Mouse (Mus musculus) right cerebral cortex, postnatal 25 days (tissue): ENCODE data around the gene Bicc1.

Source experiments
- DNase-seq: peaks from one replicate; pipeline ENCODE4 v3.0.0; 2022

Bicc1 gene

DNA sequence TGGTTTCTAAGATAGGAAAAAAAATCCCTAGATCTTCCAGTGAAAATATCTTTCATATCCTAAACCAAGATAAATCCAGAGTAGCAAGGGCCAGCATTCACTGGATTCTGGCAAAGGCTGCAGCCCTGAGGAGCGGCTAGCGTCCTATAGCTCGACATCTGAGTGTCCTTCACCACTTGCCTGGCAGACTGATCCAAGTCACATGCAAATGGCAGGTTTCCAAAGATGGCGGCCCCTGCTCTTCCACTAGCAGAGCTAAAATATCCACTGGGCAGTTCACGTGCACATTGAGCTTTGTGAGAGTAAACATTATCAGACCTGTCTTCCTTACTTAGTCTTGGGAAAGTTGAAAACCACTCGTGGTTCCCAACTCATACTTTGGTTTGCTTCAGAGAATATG lies 222.1 kb downstream of the Bicc1 start:
- no peak for DNase-seq

- no peak for DNase-seq
These were observed 223.5 kb downstream of the Bicc1 start for GRCm38 (mm10) chr10:70936008-70936407.

DNA sequence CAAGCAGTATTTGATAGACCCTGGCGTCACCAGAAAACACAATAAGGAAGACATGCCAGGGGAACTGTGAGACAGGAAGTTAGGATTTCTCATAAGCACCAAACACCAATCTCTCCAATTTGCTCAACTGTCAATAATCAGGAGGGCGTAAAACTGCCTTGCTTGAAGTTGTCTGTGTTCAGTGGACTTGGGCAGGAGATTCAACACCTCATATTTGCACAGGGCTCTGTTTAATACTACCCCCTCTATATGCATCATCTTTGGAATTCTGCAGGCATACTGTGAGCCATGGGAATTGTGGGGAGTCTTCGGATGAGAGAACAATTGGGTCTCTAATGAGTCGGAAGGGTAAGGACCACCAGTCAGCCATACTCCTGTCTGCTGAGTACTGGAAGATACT lies 233.4 kb downstream of the Bicc1 start:
- DNase-seq: no peak

DNA sequence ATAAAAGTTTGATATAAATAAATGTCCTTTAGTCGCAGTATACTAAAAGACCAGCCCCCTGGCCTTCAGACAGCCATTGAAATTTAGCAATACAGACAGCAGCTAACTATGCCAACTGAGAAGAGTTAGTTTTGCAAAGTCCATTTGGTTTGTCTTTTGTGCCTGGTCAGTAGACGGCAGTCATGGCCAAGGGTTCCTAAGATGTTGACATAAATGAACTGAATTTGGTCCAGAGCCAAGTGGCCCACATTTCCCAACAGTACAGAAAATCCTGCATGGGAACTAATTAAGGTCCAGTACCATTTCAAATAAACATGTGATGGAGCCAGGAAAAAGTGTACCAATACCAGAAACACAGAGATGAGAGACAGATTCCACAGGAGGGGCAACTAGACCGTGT lies 235.2 kb downstream of the Bicc1 start:
- no peak for DNase-seq

DNA sequence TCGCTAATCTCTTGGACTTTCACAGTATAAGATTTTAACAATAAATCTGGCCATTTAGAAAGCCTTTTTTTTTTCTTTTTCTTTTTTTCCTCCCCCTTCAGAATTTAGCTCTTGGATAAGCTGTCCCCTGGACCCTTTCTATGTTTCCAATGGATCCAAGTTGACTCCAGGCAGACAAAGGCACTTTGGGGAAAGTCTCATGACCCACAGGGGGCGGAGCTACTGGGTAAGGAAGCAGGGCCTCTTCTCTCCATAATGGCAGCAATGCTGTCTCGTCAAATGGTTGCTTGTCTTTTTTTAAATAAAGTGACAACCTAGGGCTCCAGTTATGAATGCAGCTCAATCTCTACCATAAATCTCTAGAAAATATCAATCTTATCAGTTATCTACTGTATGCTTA lies 235.6 kb downstream of the Bicc1 start:
- DNase-seq: no peak

GRCm38 (mm10) chr10:70921481-70921880 lies 238.0 kb downstream of the Bicc1 start:
- DNase-seq: no peak

DNA sequence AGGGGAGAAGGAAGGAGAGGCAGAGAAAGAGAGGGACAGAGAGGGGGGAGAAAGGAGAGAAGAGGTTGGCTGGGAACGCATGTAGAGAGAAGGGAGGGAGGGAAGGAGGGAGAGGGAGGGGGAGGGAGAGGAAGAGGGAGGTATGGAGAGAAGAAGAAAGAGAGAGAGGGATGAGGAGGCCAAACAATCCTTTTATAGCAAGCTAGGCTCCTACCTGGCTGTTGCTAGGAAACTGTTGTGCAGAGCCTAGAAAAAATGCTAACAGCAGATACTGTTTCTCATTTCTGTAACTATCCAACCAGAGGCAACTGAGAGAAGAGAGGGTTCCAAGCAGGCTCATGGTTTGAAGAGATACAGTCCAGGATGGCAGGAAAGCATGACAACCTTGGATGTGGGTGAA lies 239.6 kb downstream of the Bicc1 start:
- peak; percentile 8 for DNase-seq

DNA sequence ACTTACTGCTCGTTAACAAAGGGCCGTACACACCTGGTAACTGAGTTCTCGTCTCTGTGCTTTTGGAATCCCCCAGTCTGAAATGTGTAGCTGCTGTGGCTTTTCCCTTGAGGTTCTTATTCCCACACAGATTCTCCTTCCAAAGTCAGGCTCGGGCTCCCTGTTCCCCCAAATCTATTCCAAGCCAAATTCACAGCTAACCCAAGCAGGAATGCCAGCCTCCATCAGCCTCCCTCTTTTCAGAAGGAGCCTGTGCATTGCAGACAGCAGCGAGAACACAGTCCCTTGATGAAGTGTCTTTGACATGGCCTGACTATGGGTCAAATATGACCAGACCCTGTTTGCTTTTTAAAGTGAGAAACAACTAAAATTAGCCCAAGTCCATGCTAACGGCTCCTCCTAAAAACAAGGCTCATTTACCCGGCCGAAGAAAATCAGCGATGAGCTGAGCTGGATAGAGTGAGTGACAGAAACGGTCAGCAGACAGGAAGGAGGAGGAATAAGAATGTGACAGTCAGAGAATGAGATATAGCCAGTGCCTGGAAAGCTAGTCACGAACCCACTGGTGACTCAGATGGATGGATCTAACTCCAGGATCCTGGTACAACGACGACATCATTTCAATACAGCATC lies 240.4 kb downstream of the Bicc1 start:
- peak; percentile 8 for DNase-seq

DNA sequence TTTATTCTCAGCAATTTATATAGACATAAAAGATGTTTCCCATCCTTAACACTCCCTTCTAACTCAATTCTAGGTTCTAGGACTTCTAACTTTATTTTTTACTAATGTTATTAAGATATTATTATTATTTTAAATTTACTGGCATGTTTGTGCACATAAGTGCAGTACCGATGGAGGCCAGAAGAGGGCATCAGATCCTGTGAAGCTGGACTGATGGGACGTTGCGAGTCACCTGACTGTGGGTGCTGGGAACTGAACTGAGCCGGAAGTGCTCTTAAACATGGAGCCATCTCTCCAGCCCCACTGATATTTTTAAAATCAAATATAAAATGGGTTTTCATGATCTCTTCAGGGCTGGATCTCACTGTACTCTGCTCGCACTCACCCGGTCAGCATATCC lies 242.8 kb downstream of the Bicc1 start:
- DNase-seq: no peak

DNA sequence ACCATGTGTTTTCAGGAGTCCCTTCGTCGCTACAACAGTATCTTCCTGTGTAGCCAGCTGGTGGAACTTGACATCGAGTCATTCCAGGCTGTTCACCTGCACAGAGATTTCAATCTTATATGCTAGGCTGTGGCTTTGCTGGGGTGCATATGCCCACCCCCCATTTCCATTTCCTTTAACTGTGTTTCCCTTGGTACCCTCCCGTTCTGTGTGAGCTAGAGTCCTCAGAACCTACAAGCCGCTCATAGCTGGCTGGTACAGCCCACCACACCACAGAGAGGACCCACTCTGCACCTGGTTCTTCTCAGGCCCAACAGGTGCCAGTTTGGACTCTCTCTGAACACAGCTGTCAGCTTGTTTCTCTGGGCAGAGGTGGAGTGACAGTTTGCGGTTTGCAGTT lies 244.4 kb downstream of the Bicc1 start:
- no peak for DNase-seq

DNA sequence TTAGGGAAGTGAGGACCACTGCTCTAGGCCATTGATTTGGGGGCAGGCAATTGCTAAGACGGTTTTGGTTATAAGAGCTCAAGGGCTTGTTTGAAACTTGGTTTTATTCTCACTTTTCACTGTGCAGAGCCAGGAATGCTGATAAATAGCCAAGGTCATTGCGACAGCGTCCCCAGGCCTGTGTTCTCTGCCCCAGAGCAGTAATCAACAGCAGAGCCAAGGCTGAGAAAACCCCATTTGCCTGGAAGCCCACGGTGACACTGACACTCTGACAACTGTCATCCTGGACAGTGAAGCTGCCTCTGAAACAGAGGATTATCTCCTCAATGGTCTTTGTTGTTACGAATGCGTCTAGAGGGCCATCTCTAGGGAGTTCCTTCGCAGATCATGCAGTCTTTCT lies 255.6 kb downstream of the Bicc1 start:
- no peak for DNase-seq

- DNase-seq: no peak
These were observed 256.6 kb downstream of the Bicc1 start for GRCm38 (mm10) chr10:70902751-70903485.

- DNase-seq: peak; percentile 32
These were observed 258.2 kb downstream of the Bicc1 start for GRCm38 (mm10) chr10:70901193-70901875.

GRCm38 (mm10) chr10:70895891-70896290 lies 263.6 kb downstream of the Bicc1 start:
- DNase-seq: no peak

GRCm38 (mm10) chr10:70878046-70878445 lies 281.5 kb downstream of the Bicc1 start:
- DNase-seq: no peak

DNA sequence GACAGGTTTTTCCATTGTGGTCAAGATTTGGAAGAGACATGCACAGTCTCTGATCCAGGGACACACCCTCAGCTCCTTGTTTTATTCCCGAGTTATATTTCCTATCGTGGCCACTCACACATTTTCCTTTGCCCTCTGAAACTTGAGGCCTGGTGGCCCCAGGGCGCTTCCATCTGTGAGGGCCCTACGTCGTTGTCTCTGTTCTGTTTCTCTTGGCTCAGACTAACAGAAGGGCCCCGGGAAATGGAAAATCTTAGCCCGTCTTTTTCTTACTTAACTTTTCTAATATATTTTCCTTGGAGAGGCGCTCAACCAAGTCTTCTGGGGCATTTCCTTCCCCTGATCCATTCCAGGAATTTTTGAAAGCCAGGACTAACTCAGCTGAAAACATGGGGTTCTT lies 281.9 kb downstream of the Bicc1 start:
- DNase-seq: no peak

DNA sequence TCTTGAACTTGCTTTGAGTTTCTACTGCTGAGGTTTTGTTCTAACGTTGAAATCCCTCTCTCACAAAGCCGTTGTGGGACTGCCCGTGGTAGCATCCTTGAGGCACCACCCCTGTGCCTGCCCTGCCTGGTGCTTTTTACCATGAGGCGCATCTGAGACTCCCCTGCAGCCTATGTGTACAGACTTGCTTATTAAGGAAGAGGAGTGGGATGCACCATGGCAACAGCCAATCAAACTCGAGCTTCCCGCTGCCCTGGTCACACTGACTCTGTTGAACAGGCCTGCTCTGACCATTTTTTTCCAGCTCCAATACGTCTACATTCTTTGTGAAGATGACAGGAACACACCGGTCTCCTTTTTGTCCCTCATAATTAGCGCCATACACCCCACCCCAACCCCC lies 283.0 kb downstream of the Bicc1 start:
- DNase-seq: no peak

GRCm38 (mm10) chr10:70876119-70876518 lies 283.4 kb downstream of the Bicc1 start:
- DNase-seq: no peak

GRCm38 (mm10) chr10:70874994-70875538 lies 284.4 kb downstream of the Bicc1 start:
- no peak for DNase-seq
